Mouse (Mus musculus) hindbrain, embryonic 12.5 days (tissue): ENCODE measurements around the gene Prpf4. TPM values are rescaled to one million over a fixed set of nuclear protein-coding genes. Genes with fewer than 3 reads are reported as not detected.
A peak's percentile ranks its signal among the peaks of the same experiment; 100 is the strongest.

ENCODE experiments used
- ATAC-seq: fragments of 200-750 bp; cut with Nextera tagmentation; 2 replicates; pipeline ENCODE4 v1.8.0; 2017; ENCODE audit warnings: moderate TSS enrichment; ENCODE audit not compliant: low FRiP score
- H3K27ac ChIP-seq: fragments of 300-500 bp; sonication (generic); 2 replicates; pipeline ENCODE4 v1.5.1; 2016; ENCODE audit warnings: mild to moderate bottlenecking
- H3K27me3 ChIP-seq: fragments of 300-500 bp; sonication (generic); 2 replicates; pipeline ENCODE4 v1.6.1; 2016; ENCODE audit warnings: mild to moderate bottlenecking
- H3K36me3 ChIP-seq: fragments of 300-500 bp; sonication (generic); 2 replicates; pipeline ENCODE4 v1.6.1; 2016; ENCODE audit warnings: mild to moderate bottlenecking
- H3K4me1 ChIP-seq: fragments of 300-500 bp; sonication (generic); 2 replicates; pipeline ENCODE4 v1.6.1; 2016
- H3K4me2 ChIP-seq: fragments of 300-500 bp; sonication (generic); replicated peaks from 2 replicates; pipeline ENCODE4 v1.6.1; 2016; ENCODE audit warnings: mild to moderate bottlenecking
- H3K4me3 ChIP-seq: fragments of 300-500 bp; sonication (generic); 2 replicates; pipeline ENCODE4 v1.5.1; 2016; ENCODE audit warnings: mild to moderate bottlenecking
- H3K9ac ChIP-seq: fragments of 300-500 bp; sonication (generic); 2 replicates; pipeline ENCODE4 v1.6.1; 2016; ENCODE audit warnings: mild to moderate bottlenecking, moderate library complexity
- H3K9me3 ChIP-seq: fragments of 300-500 bp; sonication (generic); replicated peaks from 2 replicates; pipeline ENCODE4 v1.6.1; 2016; ENCODE audit warnings: mild to moderate bottlenecking
- WGBS: fragments of 180-500 bp; shearing (Covaris S2); methylation state at CpG from one replicate; pipeline ENCODE4 v1.1.7; 2016; 5-methylcytosine and 5-hydroxymethylcytosine counted together
- polyA plus RNA-seq: library from polyadenylated mRNA; unstranded; fragments of >200 nt; fragmentation: Nextera tagmentation; extraction: Ambion mirVana; gene quantifications from 2 replicates; pipeline ENCODE4 v1.2.1, GENCODE M21; 2016

Gene Prpf4
- 20.8 and 21.2 TPM in 2 replicates for polyA plus RNA-seq

GRCm38 (mm10) chr4:62408601-62409282, at the start of gene Prpf4, which contains the start of gene Cdc26:
TSS of gene Prpf4 (plus strand) at chr4:62408797.
TSS of gene Cdc26 (minus strand) at chr4:62408642.
- Histone ChIP-seq H3K27ac (peak within 1 kb of the TSS; percentile 79), H3K36me3 (peaks cover 25% of the 10 kb centered on the region), H3K4me2 (peak within 1 kb of the TSS; percentile 60), H3K4me3 (peak within 1 kb of the TSS; percentile 79), H3K27me3 (no peaks in the 10 kb centered on the region), H3K9me3 (no peaks in the 10 kb centered on the region), H3K9ac (peak within 1 kb of the TSS; percentile 87), H3K4me1 (peaks cover 29% of the 10 kb centered on the region)
- ATAC-seq, result peak; percentile 100
- WGBS, result 1% methylated on average over 39 of the region's 39 CpGs

GRCm38 (mm10) chr4:62359256-62359775, 49.3 kb upstream of the Prpf4 start:
- WGBS, result 50% methylated on average over 7 of the region's 7 CpGs
- Histone ChIP-seq H3K4me1 (peaks cover 19% of the 10 kb centered on the region), H3K4me3 (peak overlapping the region; percentile 74), H3K4me2 (peak overlapping the region; percentile 83), H3K27me3 (no peaks in the 10 kb centered on the region), H3K9ac (peak overlapping the region; percentile 72; the same call in 1 of the 2 replicates), H3K36me3 (no peaks in the 10 kb centered on the region), H3K9me3 (no peaks in the 10 kb centered on the region), H3K27ac (no peak overlapping the region)
- ATAC-seq, result no peak

- Histone ChIP-seq H3K36me3 (no peaks in the 10 kb centered on the region), H3K9ac (peak within 1 kb of the TSS; percentile 72), H3K4me2 (peak within 1 kb of the TSS; percentile 83), H3K9me3 (no peaks in the 10 kb centered on the region), H3K27ac (peak within 1 kb of the TSS; percentile 70), H3K27me3 (no peaks in the 10 kb centered on the region), H3K4me1 (peaks cover 19% of the 10 kb centered on the region), H3K4me3 (peak within 1 kb of the TSS; percentile 74)
- under 1% methylated on average over 51 of the region's 51 CpGs for WGBS
- peak; percentile 100 for ATAC-seq
These were observed 48.4 kb upstream of the Prpf4 start, which contains the start of the genes Fkbp15 and Slc31a1 for GRCm38 (mm10) chr4:62360088-62360804. TSS of gene Fkbp15 (minus strand) at chr4:62360548. TSS of gene Slc31a1 (plus strand) at chr4:62360727.

- no peaks in the 10 kb centered on the region for H3K9me3 ChIP-seq
- H3K27me3 ChIP-seq, result no peaks in the 10 kb centered on the region
- peaks cover 19% of the 10 kb centered on the region for H3K4me1 ChIP-seq
- H3K9ac ChIP-seq, result peak overlapping the region; percentile 72
- no peaks in the 10 kb centered on the region for H3K36me3 ChIP-seq
- under 1% methylated on average over 22 of the region's 22 CpGs for WGBS
- peak overlapping the region; percentile 74 for H3K4me3 ChIP-seq
- peak; percentile 9 for ATAC-seq
- H3K4me2 ChIP-seq, result peak overlapping the region; percentile 83
- H3K27ac ChIP-seq, result peak overlapping the region; percentile 64
These were observed 47.7 kb upstream of the Prpf4 start for GRCm38 (mm10) chr4:62360805-62361455.

- WGBS, result 50% methylated on average over 6 of the region's 6 CpGs
- no peak for ATAC-seq
- 0 out of 2 replicates have a peak overlapping the region, but pooled peaks have one; percentile 43 for H3K9ac ChIP-seq
- H3K4me1 ChIP-seq, result peaks cover 19% of the 10 kb centered on the region
- no peaks in the 10 kb centered on the region for H3K9me3 ChIP-seq
- H3K4me2 ChIP-seq, result peak overlapping the region; percentile 83
- H3K36me3 ChIP-seq, result no peaks in the 10 kb centered on the region
- H3K27ac ChIP-seq, result no peak overlapping the region
- no peaks in the 10 kb centered on the region for H3K27me3 ChIP-seq
- peak overlapping the region; percentile 74 for H3K4me3 ChIP-seq
These were observed 47.0 kb upstream of the Prpf4 start for GRCm38 (mm10) chr4:62361571-62361970.

GRCm38 (mm10) chr4:62361997-62362396, 46.6 kb upstream of the Prpf4 start:
- H3K9ac ChIP-seq, result 0 out of 2 replicates have a peak overlapping the region, but pooled peaks have one; percentile 43
- no peak overlapping the region for H3K27ac ChIP-seq
- H3K36me3 ChIP-seq, result no peaks in the 10 kb centered on the region
- no peak for ATAC-seq
- WGBS, result 97% methylated on average over 1 of the region's 1 CpGs
- no peaks in the 10 kb centered on the region for H3K9me3 ChIP-seq
- H3K4me1 ChIP-seq, result peaks cover 19% of the 10 kb centered on the region
- no peaks in the 10 kb centered on the region for H3K27me3 ChIP-seq
- peak overlapping the region; percentile 83 for H3K4me2 ChIP-seq
- H3K4me3 ChIP-seq, result 0 out of 2 replicates have a peak overlapping the region, but pooled peaks have one; percentile 74

- H3K9ac ChIP-seq, result no peak overlapping the region
- H3K4me2 ChIP-seq, result no peak overlapping the region
- H3K36me3 ChIP-seq, result no peaks in the 10 kb centered on the region
- H3K27me3 ChIP-seq, result no peaks in the 10 kb centered on the region
- ATAC-seq, result no peak
- no peak overlapping the region for H3K4me3 ChIP-seq
- no peak overlapping the region for H3K27ac ChIP-seq
- H3K9me3 ChIP-seq, result no peaks in the 10 kb centered on the region
- H3K4me1 ChIP-seq, result peaks cover 19% of the 10 kb centered on the region
- WGBS, result 88% methylated on average over 2 of the region's 2 CpGs
These were observed 46.2 kb upstream of the Prpf4 start for GRCm38 (mm10) chr4:62362437-62362836.

GRCm38 (mm10) chr4:62364299-62364698, 44.3 kb upstream of the Prpf4 start:
- Histone ChIP-seq H3K36me3 (no peaks in the 10 kb centered on the region), H3K27ac (no peak overlapping the region), H3K9ac (no peak overlapping the region), H3K4me2 (no peak overlapping the region), H3K9me3 (no peaks in the 10 kb centered on the region), H3K27me3 (no peaks in the 10 kb centered on the region), H3K4me1 (peaks cover 16% of the 10 kb centered on the region), H3K4me3 (no peak overlapping the region)
- 95% methylated on average over 8 of the region's 8 CpGs for WGBS
- ATAC-seq, result no peak

GRCm38 (mm10) chr4:62366291-62366690, 42.3 kb upstream of the Prpf4 start:
- no peak overlapping the region for H3K4me2 ChIP-seq
- 82% methylated on average over 4 of the region's 4 CpGs for WGBS
- no peaks in the 10 kb centered on the region for H3K36me3 ChIP-seq

GRCm38 (mm10) chr4:62367586-62367985, 41.0 kb upstream of the Prpf4 start:
- no peak overlapping the region for H3K9ac ChIP-seq
- no peaks in the 10 kb centered on the region for H3K27me3 ChIP-seq
- H3K27ac ChIP-seq, result no peak overlapping the region
- H3K36me3 ChIP-seq, result no peaks in the 10 kb centered on the region
- H3K4me1 ChIP-seq, result no peaks in the 10 kb centered on the region
- H3K9me3 ChIP-seq, result no peaks in the 10 kb centered on the region
- H3K4me3 ChIP-seq, result no peak overlapping the region
- H3K4me2 ChIP-seq, result no peak overlapping the region
- WGBS, result 91% methylated on average over 6 of the region's 6 CpGs
- ATAC-seq, result no peak

More at GRCm38 (mm10) chr4:62366291-62366690, 42.3 kb upstream of the Prpf4 start:
- Histone ChIP-seq H3K9me3 (no peaks in the 10 kb centered on the region), H3K9ac (no peak overlapping the region), H3K27ac (no peak overlapping the region), H3K27me3 (no peaks in the 10 kb centered on the region), H3K4me3 (no peak overlapping the region), H3K4me1 (peaks cover 8% of the 10 kb centered on the region)
- no peak for ATAC-seq

GRCm38 (mm10) chr4:62369091-62369490, 39.5 kb upstream of the Prpf4 start:
- no peak for ATAC-seq
- no peaks in the 10 kb centered on the region for H3K27me3 ChIP-seq
- H3K36me3 ChIP-seq, result no peaks in the 10 kb centered on the region
- H3K9ac ChIP-seq, result no peak overlapping the region
- H3K27ac ChIP-seq, result no peak overlapping the region
- H3K4me3 ChIP-seq, result no peak overlapping the region
- no peak overlapping the region for H3K4me2 ChIP-seq
- no peaks in the 10 kb centered on the region for H3K4me1 ChIP-seq
- H3K9me3 ChIP-seq, result no peaks in the 10 kb centered on the region
- WGBS, result 88% methylated on average over 3 of the region's 3 CpGs

GRCm38 (mm10) chr4:62372410-62372809, 36.2 kb upstream of the Prpf4 start:
- Histone ChIP-seq H3K4me1 (no peaks in the 10 kb centered on the region), H3K36me3 (no peaks in the 10 kb centered on the region), H3K9ac (no peak overlapping the region), H3K27ac (no peak overlapping the region), H3K4me3 (no peak overlapping the region), H3K4me2 (no peak overlapping the region), H3K27me3 (no peaks in the 10 kb centered on the region), H3K9me3 (no peaks in the 10 kb centered on the region)
- ATAC-seq, result no peak
- 42% methylated on average over 1 of the region's 1 CpGs for WGBS
